Mouse (Mus musculus) limb, embryonic 14.5 days (tissue): ENCODE measurements around the gene Tomm7. TPM values are rescaled to one million over a fixed set of nuclear protein-coding genes. Genes with fewer than 3 reads are reported as not detected.

ENCODE experiments used
- ATAC-seq: fragments of 200-750 bp; cut with Nextera tagmentation; 2 replicates; pipeline ENCODE4 v1.8.0; 2017; ENCODE audit warnings: low read depth, moderate number of reproducible peaks, moderate TSS enrichment; ENCODE audit not compliant: low FRiP score
- DNase-seq: peaks from one replicate; pipeline ENCODE4 v3.0.0-alpha.2; 2015; ENCODE audit warnings: low spot score
- H3K27ac ChIP-seq: fragments of 300-500 bp; sonication (generic); replicated peaks from 2 replicates; pipeline ENCODE4 v1.5.1; 2014; ENCODE audit warnings: low read depth, mild to moderate bottlenecking, low read length, moderate library complexity, mixed read lengths
- H3K27me3 ChIP-seq: fragments of 300-500 bp; sonication (generic); 2 replicates; pipeline ENCODE4 v1.6.1; 2014; ENCODE audit warnings: low read length, mixed read lengths; ENCODE audit not compliant: control insufficient read depth, insufficient read depth
- H3K36me3 ChIP-seq: fragments of 300-500 bp; sonication (generic); 2 replicates; pipeline ENCODE4 v1.6.1; 2014; ENCODE audit warnings: mild to moderate bottlenecking, low read length, moderate library complexity, mixed read lengths; ENCODE audit not compliant: control insufficient read depth, insufficient read depth
- H3K4me1 ChIP-seq: fragments of 300-500 bp; sonication (generic); 2 replicates; pipeline ENCODE4 v1.6.1; 2014; ENCODE audit warnings: antibody characterized with exemption, low read length, mixed read lengths; ENCODE audit not compliant: control insufficient read depth, insufficient read depth
- H3K4me2 ChIP-seq: fragments of 300-500 bp; sonication (generic); replicated peaks from 2 replicates; pipeline ENCODE4 v1.6.1; 2014; ENCODE audit warnings: low read depth, mild to moderate bottlenecking, low read length, moderate library complexity; ENCODE audit not compliant: severe bottlenecking
- H3K4me3 ChIP-seq: fragments of 300-500 bp; sonication (generic); replicated peaks from 2 replicates; pipeline ENCODE4 v1.5.1; 2014; ENCODE audit warnings: low read length
- H3K9ac ChIP-seq: fragments of 300-500 bp; sonication (generic); 2 replicates; pipeline ENCODE4 v1.6.1; 2014; ENCODE audit warnings: mild to moderate bottlenecking, low read depth, low read length, moderate library complexity; ENCODE audit not compliant: severe bottlenecking
- H3K9me3 ChIP-seq: fragments of 300-500 bp; sonication (generic); 2 replicates; pipeline ENCODE4 v1.6.1; 2016; ENCODE audit warnings: low read length; ENCODE audit not compliant: control insufficient read depth
- POLR2A ChIP-seq: fragments of 200-500 bp; IDR thresholded peaks from 2 replicates; pipeline ENCODE4 v1.8.0; 2012; ENCODE audit warnings: inconsistent platforms, mild to moderate bottlenecking, moderate library complexity, borderline replicate concordance; ENCODE audit not compliant: insufficient read depth, insufficient read length; ENCODE audit errors: extremely low read depth
- WGBS: fragments of 180-500 bp; shearing (Covaris S2); extraction: QIAGEN DNeasy Blood & Tissue Kit; methylation state at CpG from one replicate; pipeline ENCODE4 v1.1.7; 2014; 5-methylcytosine and 5-hydroxymethylcytosine counted together
- polyA plus RNA-seq, 2 experiments: library from polyadenylated mRNA; depleted of rRNA in 1 of 2; stranded (reverse) in 1 of 2; unstranded in 1 of 2; fragments of >200 nt; fragmentation: Nextera tagmentation in 1 of 2; extraction: Ambion mirVana in 1 of 2; gene quantifications; 2 replicates each; pipeline versions ENCODE4 v1.2.1 to v1.2.3; 2012 to 2014

Gene Tomm7
- polyA plus RNA-seq, 2 experiments, result 86.3 to 113 TPM

DNA sequence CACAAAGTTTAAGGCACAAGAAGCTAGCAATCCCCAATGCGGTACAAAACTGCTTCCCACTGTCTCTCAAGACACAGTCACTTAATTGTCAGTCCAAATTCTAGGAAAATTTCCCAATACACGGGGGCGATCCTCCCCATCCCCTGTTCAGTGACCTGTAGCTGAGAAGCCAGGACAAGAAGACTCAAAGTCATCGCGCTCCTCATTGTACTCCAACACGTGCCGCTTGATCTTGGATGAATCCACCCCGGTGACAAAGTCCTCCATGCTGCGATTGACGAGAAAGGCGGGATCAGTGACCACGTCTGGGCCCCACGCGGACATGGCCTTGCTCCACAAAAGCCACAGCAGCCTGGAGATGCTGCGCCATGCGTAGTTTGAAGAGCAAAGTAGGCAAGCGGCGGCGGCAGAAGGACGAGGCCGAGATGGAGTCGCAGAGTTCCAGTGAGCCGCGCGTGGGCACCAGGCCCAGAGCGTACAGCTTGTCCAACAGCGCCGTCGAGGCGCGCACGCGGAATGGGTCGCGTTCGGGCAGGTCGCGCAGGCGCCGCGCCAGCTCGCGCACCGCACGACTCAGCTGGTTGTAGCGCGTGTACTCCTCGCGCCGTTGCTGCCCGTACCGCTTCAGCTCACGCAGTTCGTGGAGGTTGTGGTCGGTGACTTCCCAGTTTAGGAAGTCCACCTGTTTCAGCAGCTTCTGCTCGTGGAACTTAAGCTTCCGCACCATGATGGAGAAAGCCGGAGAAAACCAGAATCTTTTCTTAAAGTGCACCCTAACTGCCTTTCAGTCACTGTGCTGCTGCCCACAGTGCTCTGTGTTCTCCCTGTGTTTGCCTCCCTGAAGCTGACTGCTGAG is 12.8 kb downstream of the Tomm7 start:
- DNase-seq, result no peak
- no peaks in the 10 kb centered on the region; the same call in 1 of the 2 replicates for H3K27me3 ChIP-seq
- no peak for ATAC-seq
- no peak overlapping the region for H3K27ac ChIP-seq
- no peak for TF ChIP-seq POLR2A
- no peak overlapping the region for H3K9ac ChIP-seq
- peak overlapping the region; percentile 22 for H3K4me2 ChIP-seq
- H3K9me3 ChIP-seq, result no peaks in the 10 kb centered on the region
- no peaks in the 10 kb centered on the region for H3K4me1 ChIP-seq
- no peaks in the 10 kb centered on the region for H3K36me3 ChIP-seq
- 39% methylated on average over 58 of the region's 58 CpGs for WGBS
- H3K4me3 ChIP-seq, result peak overlapping the region; percentile 17

DNA sequence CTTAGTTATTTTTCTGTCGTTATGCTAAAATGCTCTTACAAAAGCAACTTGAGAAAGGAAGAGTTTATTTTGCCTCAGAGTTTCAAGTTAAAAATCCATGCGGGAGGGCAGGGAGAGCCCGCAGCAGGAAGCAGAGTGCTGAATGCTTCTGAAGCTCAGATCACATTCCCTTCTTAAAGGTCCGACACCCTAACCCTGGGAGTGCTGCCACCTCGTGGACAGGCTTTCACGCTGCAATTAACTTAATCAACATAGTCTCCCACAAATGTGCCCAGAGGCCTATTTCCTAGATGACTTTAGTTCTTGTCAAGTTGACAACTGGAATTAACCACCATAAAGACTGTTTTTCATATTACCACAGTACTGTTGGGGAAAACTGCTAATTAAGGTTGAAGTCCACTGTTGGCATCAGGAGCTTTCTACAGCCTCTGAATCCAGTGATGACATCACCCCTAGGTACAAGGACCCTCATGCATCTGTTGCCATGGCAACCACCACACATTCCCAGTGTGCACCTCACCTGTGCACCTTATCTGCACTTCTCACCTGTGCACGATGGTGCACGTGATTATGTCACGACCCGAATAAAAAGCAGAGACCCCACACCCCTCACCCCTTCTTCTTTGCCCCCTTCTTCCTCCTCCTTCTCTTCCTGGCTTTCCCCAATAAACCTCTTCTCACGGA is 17.5 kb downstream of the Tomm7 start:
- no peak for ATAC-seq
- no peak for TF ChIP-seq POLR2A
- Histone ChIP-seq H3K27ac (no peak overlapping the region), H3K36me3 (no peaks in the 10 kb centered on the region), H3K27me3 (no peaks in the 10 kb centered on the region; the same call in 1 of the 2 replicates), H3K9me3 (no peaks in the 10 kb centered on the region), H3K4me3 (no peak overlapping the region), H3K4me2 (no peak overlapping the region), H3K4me1 (no peaks in the 10 kb centered on the region), H3K9ac (no peak overlapping the region)
- 36% methylated on average over 11 of the region's 11 CpGs for WGBS
- peak; percentile 49 for DNase-seq

DNA sequence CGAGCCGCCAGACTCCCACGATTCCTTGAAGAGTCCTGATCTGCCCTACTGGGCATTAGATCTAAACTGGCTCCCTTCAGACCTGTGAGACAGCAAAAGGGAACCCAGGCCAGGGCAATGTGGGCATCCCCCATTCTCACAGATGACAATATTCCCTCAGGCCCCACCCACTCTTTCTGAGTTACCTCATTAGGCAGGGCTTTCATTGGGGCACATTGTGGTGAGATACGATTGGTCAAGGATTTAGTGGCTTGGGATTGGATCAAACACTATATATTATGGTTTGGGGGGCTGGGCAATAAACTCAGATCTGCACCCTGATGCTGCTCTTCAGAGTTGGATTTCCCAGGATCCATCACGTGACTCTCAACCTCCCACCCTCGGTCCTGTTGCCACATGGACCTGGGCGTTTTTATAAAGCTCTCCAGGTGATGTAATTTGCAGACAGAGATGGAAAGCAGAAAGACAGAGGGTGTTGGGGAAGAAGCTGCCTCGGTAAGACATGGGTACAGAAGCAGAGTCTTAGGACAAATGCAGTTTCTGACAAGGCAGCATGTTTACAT is 19.7 kb downstream of the Tomm7 start:
- ATAC-seq (no peak), DNase-seq (no peak)
- Histone ChIP-seq H3K4me3 (no peak overlapping the region), H3K9ac (no peak overlapping the region), H3K27ac (no peak overlapping the region), H3K9me3 (no peaks in the 10 kb centered on the region), H3K27me3 (no peaks in the 10 kb centered on the region), H3K4me1 (no peaks in the 10 kb centered on the region), H3K4me2 (no peak overlapping the region), H3K36me3 (peaks cover 12% of the 10 kb centered on the region)
- no peak for TF ChIP-seq POLR2A
- WGBS, result 75% methylated on average over 8 of the region's 8 CpGs

DNA sequence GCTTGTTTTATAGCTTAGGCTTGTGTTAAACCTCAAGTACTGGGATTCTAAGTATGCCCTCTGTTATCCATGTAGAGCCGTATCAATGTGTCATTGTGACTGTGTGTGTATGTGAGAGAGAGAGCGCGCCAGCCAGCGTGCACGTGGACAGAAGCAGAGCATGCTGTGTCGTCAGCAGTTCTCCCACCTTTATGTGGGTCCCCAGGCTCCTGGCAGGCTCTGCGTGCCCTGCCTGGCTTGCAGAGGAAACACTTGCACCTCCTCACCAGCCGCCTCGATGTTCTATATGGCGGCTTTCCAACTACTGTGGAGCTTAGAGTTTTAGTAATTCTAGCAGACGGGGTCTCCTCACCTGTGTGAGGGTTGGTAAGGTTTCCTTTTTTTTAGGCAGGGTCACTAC is 21.7 kb downstream of the Tomm7 start:
- H3K4me2 ChIP-seq, result no peak overlapping the region
- ATAC-seq, result no peak
- 68% methylated on average over 11 of the region's 11 CpGs for WGBS
- no peak overlapping the region for H3K9ac ChIP-seq
- no peaks in the 10 kb centered on the region for H3K4me1 ChIP-seq
- no peak for DNase-seq
- no peak overlapping the region for H3K4me3 ChIP-seq
- H3K27ac ChIP-seq, result no peak overlapping the region
- no peaks in the 10 kb centered on the region for H3K9me3 ChIP-seq
- H3K36me3 ChIP-seq, result peaks cover 24% of the 10 kb centered on the region
- H3K27me3 ChIP-seq, result no peaks in the 10 kb centered on the region
- no peak for TF ChIP-seq POLR2A

- ATAC-seq (no peak), DNase-seq (no peak)
- H3K9me3 ChIP-seq, result no peaks in the 10 kb centered on the region
- H3K27me3 ChIP-seq, result no peaks in the 10 kb centered on the region
- peaks cover 76% of the 10 kb centered on the region for H3K36me3 ChIP-seq
- WGBS, result 95% methylated on average over 15 of the region's 15 CpGs
- no peak overlapping the region for H3K9ac ChIP-seq
- no peak overlapping the region for H3K27ac ChIP-seq
- no peak for TF ChIP-seq POLR2A
- no peak overlapping the region for H3K4me2 ChIP-seq
- no peak overlapping the region for H3K4me3 ChIP-seq
- no peaks in the 10 kb centered on the region for H3K4me1 ChIP-seq
Measured at GRCm38 (mm10) chr5:23816681-23817080, 27.3 kb downstream of the Tomm7 start.
